Mouse (Mus musculus) MEL (cell line): ENCODE data around the gene Neurl2. TPM values are rescaled to one million over a fixed set of nuclear protein-coding genes. Genes with fewer than 3 reads are reported as not detected.
A peak's percentile ranks its signal among the peaks of the same experiment; 100 is the strongest.

Experiments used
- DNase-seq: peaks from one replicate; pipeline ENCODE4 v3.0.0; 2011; ENCODE audit warnings: low read depth, low spot score
- H3K27ac ChIP-seq: 2 replicates; pipeline ENCODE4 v1.5.1; 2012; ENCODE audit warnings: low read depth, mild to moderate bottlenecking, control low read depth, low read length, moderate library complexity; ENCODE audit not compliant: control insufficient read depth
- H3K27me3 ChIP-seq, 2 experiments: fragments of 150-350 bp in 1 of 2; sonication (generic) in 1 of 2; 2 replicates each; pipeline ENCODE4 v1.6.1; 2012; ENCODE audit warnings: low read length in 2 of 2, mild to moderate bottlenecking in 2 of 2, improper control_type of control experiment in 1 of 2, moderate library complexity in 1 of 2; ENCODE audit not compliant: insufficient read depth in 2 of 2, control insufficient read depth in 1 of 2
- H3K36me3 ChIP-seq, 2 experiments: 2 replicates each; pipeline ENCODE4 v1.6.1; 2012 to 2014; ENCODE audit warnings: low read length in 2 of 2, improper control_type of control experiment in 1 of 2, inconsistent platforms in 1 of 2, mild to moderate bottlenecking in 1 of 2; ENCODE audit not compliant: insufficient read depth in 2 of 2, control insufficient read depth in 1 of 2
- H3K4me1 ChIP-seq, 2 experiments: fragments of 150-350 bp in 1 of 2; sonication (generic) in 1 of 2; 2 replicates each; pipeline ENCODE4 v1.6.1; 2012; ENCODE audit warnings: low read length in 2 of 2, improper control_type of control experiment in 1 of 2, mild to moderate bottlenecking in 1 of 2; ENCODE audit not compliant: insufficient read depth in 2 of 2, control insufficient read depth in 1 of 2
- H3K4me3 ChIP-seq, 2 experiments: fragments of 150-350 bp in 1 of 2; sonication (generic) in 1 of 2; 2 replicates each; pipeline ENCODE4 v1.5.1; 2012; ENCODE audit warnings: low read depth in 2 of 2, low read length in 2 of 2, mild to moderate bottlenecking in 2 of 2, moderate library complexity in 2 of 2, control low read depth in 1 of 2, improper control_type of control experiment in 1 of 2; ENCODE audit not compliant: control insufficient read depth in 1 of 2, insufficient read depth in 1 of 2
- H3K79me2 ChIP-seq: 2 replicates; pipeline ENCODE4 v1.6.1; 2012; ENCODE audit warnings: mild to moderate bottlenecking, low read length, moderate library complexity; ENCODE audit not compliant: control insufficient read depth, poor library complexity, insufficient read depth
- H3K9ac ChIP-seq: 2 replicates; pipeline ENCODE4 v1.6.1; 2012; ENCODE audit warnings: low read depth, mild to moderate bottlenecking, control low read depth, low read length, moderate library complexity; ENCODE audit not compliant: control insufficient read depth, poor library complexity, severe bottlenecking
- H3K9me3 ChIP-seq: fragments of 150-350 bp; sonication (generic); replicated peaks from 2 replicates; pipeline ENCODE4 v1.6.1; 2012; ENCODE audit warnings: mild to moderate bottlenecking, low read length, improper control_type of control experiment, moderate library complexity; ENCODE audit not compliant: insufficient read depth
- BHLHE40 ChIP-seq: IDR thresholded peaks from 2 replicates; pipeline ENCODE4 v1.6.1; 2012; ENCODE audit warnings: low read depth, mild to moderate bottlenecking, inconsistent platforms, low read length, improper control_type of control experiment, borderline replicate concordance
- CTCF ChIP-seq, 3 experiments: IDR thresholded peaks in 2 of 3; conservative IDR thresholded peaks in 1 of 3; 2 replicates each; pipeline ENCODE4 v1.5.1; 2011 to 2012; ENCODE audit warnings: low read length in 3 of 3, low read depth in 2 of 3, mild to moderate bottlenecking in 2 of 3, improper control_type of control experiment in 1 of 3, inconsistent platforms in 1 of 3, mixed read lengths in 1 of 3, moderate library complexity in 1 of 3; ENCODE audit not compliant: control insufficient read depth in 1 of 3, insufficient read depth in 1 of 3, poor library complexity in 1 of 3, severe bottlenecking in 1 of 3
- ETS1 ChIP-seq: IDR thresholded peaks from 2 replicates; pipeline ENCODE4 v1.6.1; 2012; ENCODE audit warnings: low read depth, mild to moderate bottlenecking, inconsistent platforms, low read length, improper control_type of control experiment, moderate library complexity
- GABPA ChIP-seq: IDR thresholded peaks from 2 replicates; pipeline ENCODE4 v1.6.1; 2012; ENCODE audit warnings: low read depth, mild to moderate bottlenecking, inconsistent platforms, low read length, improper control_type of control experiment, moderate library complexity
- MAZ ChIP-seq: IDR thresholded peaks from 2 replicates; pipeline ENCODE4 v1.6.1; 2012; ENCODE audit warnings: low read depth, mild to moderate bottlenecking, inconsistent platforms, low read length, improper control_type of control experiment
- MEF2A ChIP-seq: IDR thresholded peaks from 2 replicates; pipeline ENCODE4 v1.6.1; 2014; ENCODE audit warnings: low read depth, mild to moderate bottlenecking, inconsistent platforms, low read length, improper control_type of control experiment; ENCODE audit not compliant: poor library complexity, insufficient replicate concordance, severe bottlenecking; ENCODE audit errors: extremely low read depth
- MXI1 ChIP-seq: IDR thresholded peaks from 2 replicates; pipeline ENCODE4 v1.6.1; 2011; ENCODE audit warnings: mild to moderate bottlenecking, low read depth, low read length, improper control_type of control experiment
- MYB ChIP-seq: IDR thresholded peaks from 2 replicates; pipeline ENCODE4 v1.6.1; 2011; ENCODE audit warnings: mild to moderate bottlenecking, low read depth, low read length, improper control_type of control experiment
- MYC ChIP-seq: IDR thresholded peaks from 2 replicates; pipeline ENCODE4 v1.6.1; 2011; ENCODE audit warnings: low read depth, mild to moderate bottlenecking, low read length, improper control_type of control experiment, moderate library complexity
- NELFE ChIP-seq: IDR thresholded peaks from 2 replicates; pipeline ENCODE4 v1.6.1; 2011; ENCODE audit warnings: low read depth, low read length, improper control_type of control experiment
- POLR2AphosphoS5 ChIP-seq: IDR thresholded peaks from 2 replicates; pipeline ENCODE4 v1.6.1; 2012; ENCODE audit warnings: low read depth, borderline replicate concordance, mild to moderate bottlenecking, inconsistent platforms, low read length, moderate library complexity, mixed read lengths
- RAD21 ChIP-seq: IDR thresholded peaks from 2 replicates; pipeline ENCODE4 v1.6.1; 2011; ENCODE audit warnings: mild to moderate bottlenecking, low read depth, low read length, improper control_type of control experiment
- RCOR1 ChIP-seq: IDR thresholded peaks from 2 replicates; pipeline ENCODE4 v1.6.1; 2012; ENCODE audit warnings: low read depth, mild to moderate bottlenecking, inconsistent platforms, low read length, improper control_type of control experiment
- SMC3 ChIP-seq: IDR thresholded peaks from 2 replicates; pipeline ENCODE4 v1.6.1; 2011; ENCODE audit warnings: low read depth, low read length, improper control_type of control experiment
- TBP ChIP-seq: IDR thresholded peaks from 2 replicates; pipeline ENCODE4 v1.8.0; 2011; ENCODE audit warnings: low read depth, low read length, improper control_type of control experiment
- TCF12 ChIP-seq: IDR thresholded peaks from 2 replicates; pipeline ENCODE4 v1.6.1; 2014; ENCODE audit warnings: low read depth, mild to moderate bottlenecking, inconsistent platforms, low read length, improper control_type of control experiment, moderate library complexity
- UBTF ChIP-seq: IDR thresholded peaks from 2 replicates; pipeline ENCODE4 v1.6.1; 2012; ENCODE audit warnings: low read depth, mild to moderate bottlenecking, inconsistent platforms, low read length, improper control_type of control experiment, moderate library complexity, borderline replicate concordance; ENCODE audit not compliant: insufficient read depth
- USF1 ChIP-seq: IDR thresholded peaks from 2 replicates; pipeline ENCODE4 v1.6.1; 2014; ENCODE audit warnings: low read depth, mild to moderate bottlenecking, inconsistent platforms, low read length, improper control_type of control experiment, moderate library complexity
- USF2 ChIP-seq, 2 experiments: IDR thresholded peaks; 2 replicates each; pipeline ENCODE4 v1.6.1; 2011 to 2012; ENCODE audit warnings: improper control_type of control experiment in 2 of 2, low read length in 2 of 2, borderline replicate concordance in 1 of 2, inconsistent platforms in 1 of 2, low read depth in 1 of 2, mild to moderate bottlenecking in 1 of 2; ENCODE audit not compliant: insufficient read depth in 1 of 2
- ZC3H11A ChIP-seq: IDR thresholded peaks from 2 replicates; pipeline ENCODE4 v1.6.1; 2012; ENCODE audit warnings: low read depth, mild to moderate bottlenecking, inconsistent platforms, low read length, improper control_type of control experiment
- ZMIZ1 ChIP-seq: IDR thresholded peaks from 2 replicates; pipeline ENCODE4 v1.6.1; 2012; ENCODE audit warnings: low read depth, mild to moderate bottlenecking, inconsistent platforms, low read length, improper control_type of control experiment, moderate library complexity
- ZNF384 ChIP-seq: IDR thresholded peaks from 2 replicates; pipeline ENCODE4 v1.6.1; 2012; ENCODE audit warnings: low read depth, mild to moderate bottlenecking, inconsistent platforms, low read length, improper control_type of control experiment
- polyA plus RNA-seq, 2 experiments: library from polyadenylated mRNA; stranded (reverse) in 1 of 2; unstranded in 1 of 2; fragments of >175 nt in 1 of 2; fragments of >200 nt in 1 of 2; gene quantifications; 2 replicates each; pipeline versions ENCODE4 v1.2.1 to v1.2.4; 2012; ENCODE audit warnings: low replicate concordance in 2 of 2, low read depth in 1 of 2; ENCODE audit not compliant: insufficient read length in 2 of 2, insufficient read depth in 1 of 2, missing spikeins in 1 of 2
- total RNA-seq: library from RNA; depleted of rRNA; stranded (reverse); fragments of 300-350 nt; gene quantifications from 2 replicates; pipeline ENCODE4 v1.2.3, GENCODE M21; 2012

Neurl2 gene
- total and polyA plus RNA-seq, 3 experiments, result 1.6 to 2.6 TPM; not detected in 1

DNA sequence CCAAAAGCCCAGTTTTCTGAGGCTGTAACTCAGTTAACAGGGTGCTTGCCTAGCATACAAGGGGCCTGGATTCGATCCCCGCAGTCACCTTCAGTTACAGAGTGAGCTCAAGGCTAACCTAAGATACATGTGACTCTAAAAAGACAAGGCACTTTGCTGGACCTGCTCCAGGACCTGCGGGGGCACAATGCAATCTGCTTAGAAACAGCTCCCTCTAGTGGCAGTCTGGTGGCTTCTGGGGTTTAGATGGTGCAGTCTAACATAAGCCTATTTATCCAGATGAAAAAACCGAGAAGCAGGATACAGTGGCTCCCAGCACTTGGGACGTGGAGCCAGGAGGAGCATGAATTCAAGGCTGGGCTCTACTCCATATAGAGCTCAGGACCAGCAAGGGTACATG lies 39.0 kb downstream of the Neurl2 start:
- Histone ChIP-seq H3K27ac (no peak overlapping the region), H3K9ac (peak overlapping the region; percentile 35; the same call in 1 of the 2 replicates), H3K4me3 (no peak overlapping the region), H3K27me3 (no peaks in the 10 kb centered on the region), H3K4me1 (no peaks in the 10 kb centered on the region), H3K79me2 (no peaks in the 10 kb centered on the region), H3K9me3 (no peaks in the 10 kb centered on the region), H3K36me3 (peaks cover 0 to 5% of the 10 kb centered on the region in 2 experiments; a peak in 2 of 4 replicates)
- peak; percentile 95 for DNase-seq
- TF ChIP-seq RCOR1 (no peak), SMC3 (peak; percentile 60), ETS1 (0 out of 2 replicates have a peak, but pooled peaks have one; percentile 13), POLR2AphosphoS5 (no peak), BHLHE40 (peak; percentile 26; the same call in 1 of the 2 replicates), TCF12 (no peak), USF2 (IDR thresholded peaks at IDR 0.05; ENCODE audit: borderline replicate concordance in 1 of 2, insufficient read depth in 1 of 2, low read depth in 1 of 2, low read length in 2 of 2) (no peak), MAZ (peak; percentile 86), MYB (no peak), UBTF (no peak), MXI1 (peak; percentile 79), NELFE (no peak), RAD21 (peak; percentile 63), MYC (peak; percentile 74; the same call in 1 of the 2 replicates), CTCF (IDR thresholded peaks at IDR 0.05 in 2 of 3, conservative IDR thresholded peaks at IDR 0.05 in 1 of 3; ENCODE audit: control insufficient read depth in 1 of 3, insufficient read depth in 1 of 3, low read depth in 2 of 3, low read length in 3 of 3, poor library complexity in 1 of 3, severe bottlenecking in 1 of 3) (peak; percentile 83 to 95 (median 93)), USF1 (peak; percentile 61; the same call in 1 of the 2 replicates), TBP (no peak), ZNF384 (peak; percentile 25; the same call in 1 of the 2 replicates)

DNA sequence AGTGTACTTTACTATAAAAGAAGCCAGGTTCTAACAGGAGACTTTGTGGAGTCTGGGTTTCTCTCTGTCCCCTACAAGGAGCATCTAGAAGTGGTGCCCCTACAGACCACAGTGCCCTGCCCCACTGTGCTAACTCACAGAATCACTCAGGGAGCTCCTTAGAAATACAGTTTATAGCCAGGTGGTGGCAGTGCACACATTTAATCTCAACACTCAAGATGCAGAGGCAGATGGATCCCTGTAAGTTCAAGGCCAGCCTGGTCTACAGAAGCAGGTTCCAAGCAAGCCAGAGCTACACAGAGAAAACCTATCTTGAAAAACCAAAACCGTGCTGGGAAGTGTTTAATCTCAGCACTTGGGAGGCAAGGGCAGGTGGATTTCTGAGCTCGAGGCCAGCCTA lies 39.5 kb downstream of the Neurl2 start:
- no peak overlapping the region for H3K4me3 ChIP-seq
- peaks cover 0 to 5% of the 10 kb centered on the region in 2 experiments; a peak in 2 of 4 replicates for H3K36me3 ChIP-seq
- no peaks in the 10 kb centered on the region for H3K4me1 ChIP-seq
- TF ChIP-seq RCOR1 (no peak), GABPA (no peak), CTCF (IDR thresholded peaks at IDR 0.05 in 2 of 3, conservative IDR thresholded peaks at IDR 0.05 in 1 of 3; ENCODE audit: control insufficient read depth in 1 of 3, insufficient read depth in 1 of 3, low read depth in 2 of 3, low read length in 3 of 3, poor library complexity in 1 of 3, severe bottlenecking in 1 of 3) (peak in 1 of 3 experiments; percentile 42; a peak in 2 of 6 replicates), ZMIZ1 (no peak), MXI1 (no peak), MEF2A (no peak), ZNF384 (no peak), ZC3H11A (no peak)
- peak; percentile 49 for DNase-seq
- no peaks in the 10 kb centered on the region for H3K79me2 ChIP-seq
- H3K27ac ChIP-seq, result no peak overlapping the region
- H3K9me3 ChIP-seq, result no peaks in the 10 kb centered on the region
- H3K27me3 ChIP-seq, result no peaks in the 10 kb centered on the region
- no peak overlapping the region for H3K9ac ChIP-seq
